Mouse (Mus musculus) frontal cortex, postnatal 14 days (tissue): ENCODE measurements around the gene Gm14325.
"Not testable (repeated sequence)": the region's sequence is repeated elsewhere in the genome, so short reads cannot be mapped to it uniquely, and the experiment has no call there.

ENCODE experiments used
- DNase-seq, 2 experiments: peaks; one replicate each; pipeline ENCODE4 v3.0.0; 2022; ENCODE audit warnings: low spot score in 2 of 2

Gene Gm14325

DNA sequence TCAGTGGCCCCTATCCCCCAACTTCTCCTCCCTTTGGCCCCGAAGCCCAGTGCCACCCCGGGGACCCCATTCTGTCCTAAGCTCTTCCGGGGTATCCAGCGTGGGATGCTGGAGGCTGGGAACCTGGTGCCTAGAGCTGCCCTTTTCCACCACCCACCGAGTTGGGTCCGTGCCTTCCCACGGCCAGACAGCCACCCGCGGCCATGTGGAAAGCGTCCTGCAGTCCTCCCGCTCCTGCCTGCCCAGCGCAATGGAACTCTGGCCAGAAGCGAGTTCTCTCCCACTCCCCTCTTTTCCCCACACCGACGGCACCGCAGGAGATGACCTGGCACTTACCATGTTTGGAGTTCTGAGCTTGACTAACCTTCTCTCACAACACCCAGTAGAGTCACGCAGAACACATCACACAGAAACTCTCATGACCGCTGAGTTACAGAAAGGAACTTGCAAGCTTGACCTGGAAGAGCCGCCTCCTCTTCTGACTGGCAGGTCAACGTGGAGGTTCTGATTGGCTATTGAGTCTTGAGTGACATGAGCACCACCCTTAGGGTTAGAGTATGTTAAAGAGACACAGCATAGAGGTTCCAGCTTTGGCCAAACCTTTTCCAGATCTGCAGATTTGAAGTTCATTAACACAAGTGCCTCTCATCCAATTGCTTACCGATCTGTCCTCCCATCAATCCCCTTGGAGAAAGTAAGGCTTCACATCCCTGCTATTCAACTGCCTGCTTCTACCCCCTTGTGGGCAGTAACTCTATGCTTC is at the start of gene Gm14325:
Gm14325 (minus strand) TSS at position 436 of the 763 bp plus-strand sequence.
- DNase-seq = peak; percentile 62 to 69

GRCm38 (mm10) chr2:177887743-177888142 is 47.6 kb upstream of the Gm14325 start:
- not testable (repeated sequence) for DNase-seq

- DNase-seq = not testable (repeated sequence)
Observed at GRCm38 (mm10) chr2:177862254-177862653, 22.1 kb upstream of the Gm14325 start.

- not testable (repeated sequence) for DNase-seq
Observed at GRCm38 (mm10) chr2:177843666-177844065, 3.5 kb upstream of the Gm14325 start.

DNA sequence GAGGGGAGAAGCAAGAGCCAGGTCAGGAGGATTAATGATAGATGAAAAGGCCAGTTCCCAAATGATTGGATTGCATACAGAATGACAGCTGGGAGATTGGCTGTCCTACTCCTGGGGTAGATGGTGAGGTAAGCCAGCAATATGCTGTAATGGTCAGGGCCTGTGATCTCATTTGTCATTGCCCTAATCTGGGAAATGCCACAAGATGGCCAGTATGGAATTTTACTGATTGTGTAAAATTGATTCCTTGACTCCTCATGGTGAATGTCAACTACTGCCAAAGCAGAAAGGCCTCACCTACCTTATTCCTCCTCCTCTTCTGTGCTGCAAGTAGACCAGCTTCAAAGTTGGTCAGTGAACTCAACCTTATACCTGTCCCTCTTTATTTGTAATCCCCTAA is 3.4 kb downstream of the Gm14325 start:
- not testable (repeated sequence) for DNase-seq

GRCm38 (mm10) chr2:177835733-177836536 is 4.2 kb downstream of the Gm14325 start:
- DNase-seq = not testable (repeated sequence)

- DNase-seq = peak in 1 of 2 experiments; percentile 41
Observed at GRCm38 (mm10) chr2:177821952-177822351, 18.2 kb downstream of the Gm14325 start.

GRCm38 (mm10) chr2:177806170-177806569 is 34.0 kb downstream of the Gm14325 start:
- DNase-seq = not testable (repeated sequence)

DNA sequence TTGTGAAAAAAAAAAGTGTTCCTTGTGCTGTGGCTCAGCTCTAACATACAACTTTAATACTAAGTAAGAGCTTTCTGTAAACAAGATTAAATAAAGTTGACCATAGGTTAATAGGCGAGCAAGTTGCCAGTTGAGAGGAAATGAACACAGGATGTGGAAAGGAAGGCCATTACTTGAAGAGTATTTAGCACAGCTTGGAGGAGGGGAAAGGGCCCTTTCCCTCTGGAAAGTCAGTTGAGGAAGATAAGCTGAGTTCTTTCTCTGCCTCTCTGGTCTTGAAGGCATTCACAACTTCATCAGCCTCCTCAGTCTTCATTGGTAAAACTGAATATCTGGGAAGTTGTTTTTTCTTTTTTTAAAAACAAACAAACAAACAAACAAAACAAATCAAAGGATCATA is 52.8 kb downstream of the Gm14325 start:
- DNase-seq = not testable (repeated sequence)
